In genomic region chr6:137063239-137063940, GRCm38 (mm10) we compare ENCODE assay signal across 9 mouse cellular contexts.
DNase-seq lines count a peak whose midpoint lies in the region; ATAC-seq and TF ChIP-seq lines count a peak whose summit lies in the region.
"Had no signal": no experiment of that assay in that cellular context is flagged by ENCODE, and none has a peak within 500 bp of the region (broad histone marks: within the 10 kb centered on the region; RNA-seq: fewer than 3 reads in every experiment).

No protein-coding gene starts in this region.

- 43% methylated on average over 10 of the region's 10 CpGs for WGBS in liver, postnatal 0 days (ENCODE audit: insufficient replicate concordance)
- 59% methylated on average over 10 of the region's 10 CpGs for WGBS in liver, embryonic 11.5 days
- WGBS in neural tube, embryonic 13.5 days, result 66% methylated on average over 10 of the region's 10 CpGs

- no peaks in the 10 kb centered on the region for H3K36me3 ChIP-seq in liver, postnatal 0 days (replicated peaks; ENCODE audit: insufficient read depth, low read length)
- no peaks in the 10 kb centered on the region for H3K36me3 ChIP-seq in liver, embryonic 11.5 days (ENCODE audit: control insufficient read depth, insufficient read depth, low read length)
- H3K36me3 ChIP-seq in neural tube, embryonic 13.5 days, result no peaks in the 10 kb centered on the region

- no peaks in the 10 kb centered on the region for H3K27me3 ChIP-seq in liver, postnatal 0 days (ENCODE audit: insufficient read depth, low read length)
- no peaks in the 10 kb centered on the region for H3K27me3 ChIP-seq in liver, embryonic 11.5 days (replicated peaks; ENCODE audit: control insufficient read depth, insufficient read depth, low read length)
- H3K27me3 ChIP-seq in neural tube, embryonic 13.5 days, result no peaks in the 10 kb centered on the region
- H3K27me3 ChIP-seq: megakaryocyte, embryonic 14.5 days had no signal

- H3K9ac ChIP-seq in liver, postnatal 0 days (replicated peaks), result no peak overlapping the region
- H3K9ac ChIP-seq in liver, embryonic 11.5 days (ENCODE audit: low read depth, low read length), result no peak overlapping the region
- no peak overlapping the region for H3K9ac ChIP-seq in neural tube, embryonic 13.5 days

- no peaks in the 10 kb centered on the region for H3K4me1 ChIP-seq in liver, postnatal 0 days (ENCODE audit: insufficient read depth)
- H3K4me1 ChIP-seq in liver, embryonic 11.5 days (replicated peaks; ENCODE audit: control insufficient read depth, insufficient read depth, low read length), result no peaks in the 10 kb centered on the region
- H3K4me1 ChIP-seq in neural tube, embryonic 13.5 days (replicated peaks), result peaks cover 17% of the 10 kb centered on the region
- H3K4me1 ChIP-seq: megakaryocyte, embryonic 14.5 days had no signal

- no peak overlapping the region for H3K4me3 ChIP-seq in liver, postnatal 0 days (ENCODE audit: low read depth, low read length)
- no peak overlapping the region for H3K4me3 ChIP-seq in liver, embryonic 11.5 days (ENCODE audit: low read depth, low read length)
- no peak overlapping the region for H3K4me3 ChIP-seq in neural tube, embryonic 13.5 days
- H3K4me3 ChIP-seq: megakaryocyte, embryonic 14.5 days had no signal

- peak; percentile 19 for DNase-seq in adrenal gland, adult 2 months
- no peak for DNase-seq in adrenal gland, adult (ENCODE audit: inconsistent age in 2 of 2, low spot score in 1 of 2)
- DNase-seq in liver, postnatal 0 days, result peak; percentile 4
- DNase-seq in liver, embryonic 11.5 days (ENCODE audit: low spot score), result no peak
- DNase-seq in urinary bladder, postnatal 36 days (ENCODE audit: low spot score in 2 of 2), result no peak
- DNase-seq in cerebellum, adult 18-20 months, result no peak

- no peak for ATAC-seq in liver, postnatal 0 days
- no peak for ATAC-seq in liver, embryonic 11.5 days (replicated peaks; ENCODE audit: low FRiP score)
- ATAC-seq in granulocyte monocyte progenitor cell, adult 5-6 weeks (replicated peaks; ENCODE audit: poor library complexity, severe bottlenecking), result peak; percentile 52
- ATAC-seq in neural tube, embryonic 13.5 days (ENCODE audit: low read depth), result peak; percentile 50; the same call in 1 of the 2 replicates

- H3K9me3 ChIP-seq in liver, postnatal 0 days (ENCODE audit: low read length), result no peaks in the 10 kb centered on the region
- H3K9me3 ChIP-seq in liver, embryonic 11.5 days (ENCODE audit: control insufficient read depth, low read length), result no peaks in the 10 kb centered on the region
- H3K9me3 ChIP-seq in neural tube, embryonic 13.5 days, result no peaks in the 10 kb centered on the region

- no peak overlapping the region for H3K27ac ChIP-seq in liver, postnatal 0 days (ENCODE audit: low read depth)
- no peak overlapping the region for H3K27ac ChIP-seq in liver, embryonic 11.5 days (ENCODE audit: low read depth, low read length)
- no peak overlapping the region for H3K27ac ChIP-seq in neural tube, embryonic 13.5 days (replicated peaks)

- TF ChIP-seq EP300 in liver, postnatal 0 days (IDR thresholded peaks at IDR 0.05; ENCODE audit: low read depth), result no peak

- H3K4me2 ChIP-seq in liver, postnatal 0 days (ENCODE audit: low read depth, low read length), result no peak overlapping the region
- H3K4me2 ChIP-seq in liver, embryonic 11.5 days, result no peak overlapping the region
- H3K4me2 ChIP-seq in neural tube, embryonic 13.5 days, result no peak overlapping the region

- no peak for TF ChIP-seq CTCF in liver, postnatal 0 days (IDR thresholded peaks at IDR 0.05; ENCODE audit: low read depth)

Comparison
In these comparisons a context has a peak if more than half of its experiments do, and no peak if none do; other contexts are left out.
1. DNase-seq: peak in adrenal gland, adult 2 months (single experiment) and liver, postnatal 0 days (single experiment); none in adrenal gland, adult (0 of 2), liver, embryonic 11.5 days (single experiment), urinary bladder, postnatal 36 days (0 of 2) and cerebellum, adult 18-20 months (0 of 2).
2. ATAC-seq: peak in granulocyte monocyte progenitor cell, adult 5-6 weeks (single experiment) and neural tube, embryonic 13.5 days (single experiment); none in liver, postnatal 0 days (single experiment) and liver, embryonic 11.5 days (single experiment).